Mouse (Mus musculus): Measurements from ENCODE around the gene Enho. TPM values are rescaled to one million over a fixed set of nuclear protein-coding genes. Genes with fewer than 3 reads are reported as not detected.

Enho gene
- polyA plus RNA-seq, 1 experiment = 5.4 TPM

- Histone ChIP-seq H3K9ac (ENCODE audit: low read depth, poor library complexity, severe bottlenecking) (no peak overlapping the region), H3K9me3 (replicated peaks; ENCODE audit: control insufficient read depth, insufficient read depth, low read length, poor library complexity, severe bottlenecking) (no peaks in the 10 kb centered on the region), H3K27me3 (ENCODE audit: control insufficient read depth, insufficient read depth, low read length, poor library complexity, severe bottlenecking) (no peaks in the 10 kb centered on the region), H3K4me3 (ENCODE audit: low read depth, low read length) (no peak overlapping the region), H3K36me3 (ENCODE audit: control insufficient read depth, insufficient read depth, low read length, poor library complexity, severe bottlenecking) (no peaks in the 10 kb centered on the region), H3K4me1 (ENCODE audit: control insufficient read depth, insufficient read depth, low read length) (peaks cover 5% of the 10 kb centered on the region), H3K27ac (ENCODE audit: insufficient read depth, low read length) (no peak overlapping the region)
- no peak for TF ChIP-seq EP300 (IDR thresholded peaks at IDR 0.05; ENCODE audit: insufficient read depth, low read depth, low read length)
- TF ChIP-seq CTCF (IDR thresholded peaks at IDR 0.05; ENCODE audit: low read depth, low read length) = no peak
- TF ChIP-seq POLR2A (IDR thresholded peaks at IDR 0.05; ENCODE audit: insufficient read depth, low read length) = no peak
These were observed 1.9 kb downstream of the Enho start for GRCm38 (mm10) chr4:41638186-41638731.

DNA sequence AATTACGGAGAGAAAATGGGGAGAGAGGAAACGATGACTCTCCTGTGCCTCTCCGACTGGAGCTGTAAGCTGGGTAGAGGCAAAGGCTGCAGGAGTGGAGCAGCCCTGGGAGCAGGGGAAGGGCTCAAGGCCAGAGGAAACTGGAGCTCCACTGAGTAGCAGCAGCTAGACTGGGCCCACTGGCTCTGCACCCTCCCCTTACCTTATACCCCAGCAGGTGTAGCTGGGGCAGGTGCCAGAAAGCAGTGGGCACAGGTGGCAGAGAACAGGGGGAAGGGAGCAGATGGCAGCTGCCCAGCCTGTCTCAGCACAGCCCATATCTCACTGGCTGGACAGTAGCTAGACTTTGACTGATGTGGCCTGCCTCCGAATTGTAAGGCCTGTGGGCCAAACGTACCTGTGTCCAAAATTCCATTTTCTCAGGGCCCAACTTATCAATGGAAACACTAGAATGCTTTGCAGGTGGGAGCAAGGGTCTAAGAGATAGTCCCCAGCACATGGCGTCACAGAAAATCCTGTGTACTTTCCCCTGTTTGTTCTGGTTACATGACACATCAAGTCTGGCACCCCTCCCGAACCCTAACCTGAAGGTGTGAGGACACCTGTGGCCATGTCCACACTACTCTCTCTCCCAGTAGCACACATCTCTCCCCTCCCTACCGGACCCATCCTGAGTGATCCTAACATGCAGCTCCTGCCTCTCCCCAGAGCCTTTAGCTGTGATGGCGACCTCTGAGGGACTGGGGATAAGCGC is 3.1 kb downstream of the Enho start:
- no peaks in the 10 kb centered on the region for H3K36me3 ChIP-seq (ENCODE audit: control insufficient read depth, insufficient read depth, low read length, poor library complexity, severe bottlenecking)
- H3K4me3 ChIP-seq (ENCODE audit: low read depth, low read length) = no peak overlapping the region
- H3K27ac ChIP-seq (ENCODE audit: insufficient read depth, low read length) = no peak overlapping the region
- H3K27me3 ChIP-seq (ENCODE audit: control insufficient read depth, insufficient read depth, low read length, poor library complexity, severe bottlenecking) = no peaks in the 10 kb centered on the region
- H3K4me1 ChIP-seq (ENCODE audit: control insufficient read depth, insufficient read depth, low read length) = peaks cover 5% of the 10 kb centered on the region
- H3K9me3 ChIP-seq (replicated peaks; ENCODE audit: control insufficient read depth, insufficient read depth, low read length, poor library complexity, severe bottlenecking) = no peaks in the 10 kb centered on the region
- H3K9ac ChIP-seq (ENCODE audit: low read depth, poor library complexity, severe bottlenecking) = no peak overlapping the region
- no peak for TF ChIP-seq POLR2A (IDR thresholded peaks at IDR 0.05; ENCODE audit: insufficient read depth, low read length)
- no peak for TF ChIP-seq CTCF (IDR thresholded peaks at IDR 0.05; ENCODE audit: low read depth, low read length)
- TF ChIP-seq EP300 (IDR thresholded peaks at IDR 0.05; ENCODE audit: insufficient read depth, low read depth, low read length) = no peak

- H3K9ac ChIP-seq (ENCODE audit: low read depth, poor library complexity, severe bottlenecking) = no peak overlapping the region
- H3K4me3 ChIP-seq (ENCODE audit: low read depth, low read length) = no peak overlapping the region
- H3K36me3 ChIP-seq (ENCODE audit: control insufficient read depth, insufficient read depth, low read length, poor library complexity, severe bottlenecking) = no peaks in the 10 kb centered on the region
- TF ChIP-seq POLR2A (IDR thresholded peaks at IDR 0.05; ENCODE audit: insufficient read depth, low read length) = no peak
- H3K4me1 ChIP-seq (ENCODE audit: control insufficient read depth, insufficient read depth, low read length) = peaks cover 5% of the 10 kb centered on the region
- H3K9me3 ChIP-seq (replicated peaks; ENCODE audit: control insufficient read depth, insufficient read depth, low read length, poor library complexity, severe bottlenecking) = no peaks in the 10 kb centered on the region
- no peaks in the 10 kb centered on the region for H3K27me3 ChIP-seq (ENCODE audit: control insufficient read depth, insufficient read depth, low read length, poor library complexity, severe bottlenecking)
- H3K27ac ChIP-seq (ENCODE audit: insufficient read depth, low read length) = no peak overlapping the region
These were observed 3.8 kb downstream of the Enho start for GRCm38 (mm10) chr4:41636366-41636765.

- Histone ChIP-seq H3K9ac (ENCODE audit: low read depth, poor library complexity, severe bottlenecking) (no peak overlapping the region), H3K4me3 (ENCODE audit: low read depth, low read length) (no peak overlapping the region), H3K4me1 (ENCODE audit: control insufficient read depth, insufficient read depth, low read length) (peaks cover 6% of the 10 kb centered on the region)
These were observed 4.2 kb downstream of the Enho start for GRCm38 (mm10) chr4:41635906-41636305.

GRCm38 (mm10) chr4:41635224-41635623 is 4.9 kb downstream of the Enho start:
- Histone ChIP-seq H3K4me3 (ENCODE audit: low read depth, low read length) (no peak overlapping the region), H3K36me3 (ENCODE audit: control insufficient read depth, insufficient read depth, low read length, poor library complexity, severe bottlenecking) (no peaks in the 10 kb centered on the region), H3K27ac (ENCODE audit: insufficient read depth, low read length) (no peak overlapping the region), H3K27me3 (ENCODE audit: control insufficient read depth, insufficient read depth, low read length, poor library complexity, severe bottlenecking) (no peaks in the 10 kb centered on the region), H3K4me1 (ENCODE audit: control insufficient read depth, insufficient read depth, low read length) (peaks cover 6% of the 10 kb centered on the region), H3K9me3 (replicated peaks; ENCODE audit: control insufficient read depth, insufficient read depth, low read length, poor library complexity, severe bottlenecking) (no peaks in the 10 kb centered on the region), H3K9ac (ENCODE audit: low read depth, poor library complexity, severe bottlenecking) (no peak overlapping the region)
- TF ChIP-seq CTCF (IDR thresholded peaks at IDR 0.05; ENCODE audit: low read depth, low read length) (no peak), EP300 (IDR thresholded peaks at IDR 0.05; ENCODE audit: insufficient read depth, low read depth, low read length) (no peak), POLR2A (IDR thresholded peaks at IDR 0.05; ENCODE audit: insufficient read depth, low read length) (no peak)

More at GRCm38 (mm10) chr4:41635906-41636305, 4.2 kb downstream of the Enho start:
- Histone ChIP-seq H3K36me3 (ENCODE audit: control insufficient read depth, insufficient read depth, low read length, poor library complexity, severe bottlenecking) (no peaks in the 10 kb centered on the region), H3K27me3 (ENCODE audit: control insufficient read depth, insufficient read depth, low read length, poor library complexity, severe bottlenecking) (no peaks in the 10 kb centered on the region), H3K27ac (ENCODE audit: insufficient read depth, low read length) (no peak overlapping the region), H3K9me3 (replicated peaks; ENCODE audit: control insufficient read depth, insufficient read depth, low read length, poor library complexity, severe bottlenecking) (no peaks in the 10 kb centered on the region)
- TF ChIP-seq CTCF (IDR thresholded peaks at IDR 0.05; ENCODE audit: low read depth, low read length) (no peak), POLR2A (IDR thresholded peaks at IDR 0.05; ENCODE audit: insufficient read depth, low read length) (no peak), EP300 (IDR thresholded peaks at IDR 0.05; ENCODE audit: insufficient read depth, low read depth, low read length) (no peak)

DNA sequence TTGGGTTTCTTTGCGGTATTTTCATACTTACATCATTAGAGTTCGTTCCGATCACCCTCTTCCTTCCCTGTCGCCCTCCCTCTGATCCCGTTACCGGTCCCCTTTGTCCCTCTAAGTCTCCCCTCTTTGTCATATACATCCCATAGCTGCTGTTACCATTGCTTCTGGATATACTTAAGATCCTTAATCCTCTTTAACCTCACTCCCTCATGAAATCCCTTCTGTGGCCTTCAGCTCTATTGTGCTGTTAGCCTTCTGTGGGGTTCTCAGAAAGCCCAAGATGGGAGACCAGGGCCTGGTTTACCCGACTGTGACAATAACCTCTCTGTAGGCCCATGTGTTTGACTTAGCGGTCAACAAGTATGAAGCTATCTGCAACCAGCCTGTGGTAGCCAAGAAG is 5.5 kb downstream of the Enho start:
- Histone ChIP-seq H3K9ac (ENCODE audit: low read depth, poor library complexity, severe bottlenecking) (no peak overlapping the region), H3K9me3 (replicated peaks; ENCODE audit: control insufficient read depth, insufficient read depth, low read length, poor library complexity, severe bottlenecking) (no peaks in the 10 kb centered on the region), H3K4me1 (ENCODE audit: control insufficient read depth, insufficient read depth, low read length) (peaks cover 7% of the 10 kb centered on the region), H3K27me3 (ENCODE audit: control insufficient read depth, insufficient read depth, low read length, poor library complexity, severe bottlenecking) (no peaks in the 10 kb centered on the region), H3K36me3 (ENCODE audit: control insufficient read depth, insufficient read depth, low read length, poor library complexity, severe bottlenecking) (no peaks in the 10 kb centered on the region), H3K4me3 (ENCODE audit: low read depth, low read length) (no peak overlapping the region), H3K27ac (ENCODE audit: insufficient read depth, low read length) (no peak overlapping the region)
- no peak for TF ChIP-seq EP300 (IDR thresholded peaks at IDR 0.05; ENCODE audit: insufficient read depth, low read depth, low read length)
- no peak for TF ChIP-seq CTCF (IDR thresholded peaks at IDR 0.05; ENCODE audit: low read depth, low read length)
- no peak for TF ChIP-seq POLR2A (IDR thresholded peaks at IDR 0.05; ENCODE audit: insufficient read depth, low read length)

Measured in ES-Bruce4 (cell line).